Mouse (Mus musculus) 416B (cell line): Measurements from ENCODE around the gene 1700020N01Rik.

ENCODE experiments used
- DNase-seq: peaks from one replicate; pipeline ENCODE4 v3.0.0; 2011; ENCODE audit warnings: low read depth

The 1700020N01Rik gene

DNA sequence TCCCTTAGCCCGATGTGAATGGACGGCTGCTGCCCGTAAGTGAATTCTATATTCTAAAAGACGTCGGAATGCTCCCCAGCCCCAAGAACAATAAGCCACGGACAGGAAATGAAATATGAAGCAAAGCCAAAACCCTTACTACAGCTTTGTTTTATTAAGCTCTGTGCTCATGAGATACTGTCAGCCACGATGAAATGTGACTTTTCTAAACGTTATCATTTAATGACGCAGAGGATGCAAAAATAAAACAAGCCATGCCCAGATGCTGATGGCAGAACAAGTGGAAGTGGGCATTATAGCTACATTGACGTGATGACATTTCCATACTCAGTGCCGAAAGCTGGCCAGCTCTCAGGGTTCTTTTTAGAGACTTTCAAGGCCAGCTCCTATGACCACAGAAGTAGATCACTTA is 76.8 kb downstream of the 1700020N01Rik start:
- DNase-seq, result no peak

- no peak for DNase-seq
These were observed 77.2 kb downstream of the 1700020N01Rik start for GRCm38 (mm10) chr10:21670168-21670567.
